Mouse (Mus musculus) urinary bladder, postnatal 36 days (tissue): ENCODE data around the gene Kcne3.

Source experiments
- DNase-seq, 2 experiments: peaks; one replicate each; pipeline ENCODE4 v3.0.0; 2022; ENCODE audit warnings: low spot score in 2 of 2, mixed read lengths in 1 of 2

Gene Kcne3

DNA sequence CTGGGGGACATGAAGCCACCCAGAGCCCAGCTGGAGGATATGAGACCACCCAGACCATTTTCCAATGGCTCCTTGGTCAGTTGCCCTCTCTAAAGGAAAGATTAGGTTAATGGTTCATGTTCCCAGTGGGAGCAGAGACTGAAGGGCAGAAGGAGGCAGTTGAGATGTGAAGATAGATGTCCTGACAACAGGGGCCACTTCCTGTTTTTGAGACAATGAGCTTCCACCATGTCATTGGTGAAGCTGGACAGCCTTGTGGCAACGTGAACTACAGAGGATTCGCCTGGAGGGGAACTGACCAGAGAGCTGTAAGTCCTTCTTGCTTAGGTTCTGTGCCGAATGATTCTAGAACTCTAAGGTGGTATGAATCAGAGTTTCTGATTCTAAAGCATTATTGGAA, at the start of gene Kcne3:
Gene Kcne3 (plus strand): TSS at position 234 of the 400 bp plus-strand sequence.
- DNase-seq, result no peak

GRCm38 (mm10) chr7:100126514-100126913, 49.8 kb upstream of the Kcne3 start:
- DNase-seq, result no peak

- no peak for DNase-seq
Measured at GRCm38 (mm10) chr7:100128262-100129041, 47.9 kb upstream of the Kcne3 start.

- no peak for DNase-seq
Measured at GRCm38 (mm10) chr7:100130592-100130991, 45.7 kb upstream of the Kcne3 start.

- no peak for DNase-seq
Measured at GRCm38 (mm10) chr7:100132379-100132778, 43.9 kb upstream of the Kcne3 start.

- no peak for DNase-seq
Measured at GRCm38 (mm10) chr7:100137038-100137437, 39.3 kb upstream of the Kcne3 start.

- DNase-seq, result no peak
Measured at GRCm38 (mm10) chr7:100138075-100138474, 38.2 kb upstream of the Kcne3 start.

- DNase-seq, result no peak
Measured at GRCm38 (mm10) chr7:100140591-100140990, 35.7 kb upstream of the Kcne3 start.

DNA sequence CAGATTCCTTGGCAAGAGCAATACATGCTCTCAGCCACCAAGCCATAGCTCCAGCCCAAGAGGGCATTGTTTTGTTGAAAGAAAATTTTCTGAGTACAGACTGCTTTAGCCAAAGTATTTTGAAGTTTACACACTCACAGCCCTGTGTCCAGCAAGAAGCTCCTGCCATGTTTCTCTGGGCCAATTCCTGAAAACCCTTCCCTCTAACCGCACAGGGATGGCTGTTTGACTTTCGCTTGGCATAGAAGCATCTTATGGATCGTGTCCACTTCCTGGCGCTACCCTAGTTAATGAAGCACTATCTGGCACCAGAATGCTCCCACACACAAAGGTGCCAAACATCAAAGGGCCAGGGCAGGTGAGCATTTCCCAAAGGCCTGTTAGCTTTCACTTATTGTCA, 27.7 kb upstream of the Kcne3 start:
- no peak for DNase-seq

DNA sequence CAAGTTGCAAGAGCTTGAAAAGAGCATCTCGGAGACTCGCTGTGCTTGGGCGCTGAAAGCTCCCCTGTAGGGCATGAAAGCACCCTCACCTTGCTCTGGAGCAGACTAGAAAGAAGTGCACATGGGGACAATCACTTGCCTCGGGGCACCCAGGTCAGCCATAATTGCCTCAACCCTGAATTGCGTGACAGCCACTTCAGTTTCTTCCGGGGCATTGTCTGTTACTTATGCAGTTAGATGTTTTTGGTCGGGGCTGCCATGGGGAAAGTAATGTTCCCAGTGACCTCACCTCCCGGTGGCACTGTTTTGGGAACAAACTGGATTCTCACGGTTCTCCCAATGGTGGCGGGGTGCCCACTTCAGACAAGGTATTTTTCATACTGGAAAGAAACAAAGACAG, 26.2 kb upstream of the Kcne3 start:
- DNase-seq, result no peak

DNA sequence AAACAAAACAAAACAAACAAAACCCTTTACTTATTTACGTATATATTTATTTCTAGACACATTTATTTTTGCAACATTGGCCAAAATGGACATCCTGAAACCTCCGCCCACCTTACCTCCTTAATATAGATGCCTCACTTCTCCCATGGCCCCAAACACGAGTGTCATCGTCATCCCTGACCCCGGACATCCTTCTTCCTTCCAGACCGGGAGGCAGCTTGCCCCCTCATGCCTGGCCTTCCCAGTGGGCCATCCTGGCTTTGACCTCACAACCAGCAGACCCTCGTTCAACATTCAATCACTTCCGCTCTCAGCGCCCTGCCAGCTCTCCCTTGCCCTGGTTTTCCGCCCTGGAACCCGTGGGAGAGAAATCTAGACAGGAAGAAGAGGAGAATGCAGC, 25.7 kb upstream of the Kcne3 start:
- no peak for DNase-seq

GRCm38 (mm10) chr7:100157669-100158068, 18.6 kb upstream of the Kcne3 start:
- no peak for DNase-seq

GRCm38 (mm10) chr7:100159105-100159841, 17.0 kb upstream of the Kcne3 start, which contains the start of gene Lipt2:
Gene Lipt2, plus strand, starts transcription at chr7:100159277.
- DNase-seq, result peak; percentile 89 to 94

GRCm38 (mm10) chr7:100160006-100160405, 16.3 kb upstream of the Kcne3 start:
- no peak for DNase-seq

DNA sequence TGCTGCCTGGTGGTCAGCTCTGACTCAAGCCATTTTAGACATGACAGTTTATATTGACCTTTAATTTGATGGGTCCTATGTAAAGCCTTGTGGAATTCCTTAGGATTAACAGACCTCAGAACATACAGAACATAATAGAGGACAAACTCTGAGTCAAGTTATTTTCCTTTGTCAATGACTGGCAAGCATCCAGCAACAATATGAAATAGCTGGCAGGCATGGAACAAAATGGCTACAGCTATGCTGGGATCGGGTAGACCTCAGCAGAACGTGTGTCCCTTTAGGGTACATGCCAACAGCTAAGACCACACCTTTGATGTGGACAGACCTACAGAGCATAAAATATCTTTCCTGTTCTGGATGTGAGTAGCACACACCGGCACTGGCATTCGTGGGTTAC, 12.8 kb upstream of the Kcne3 start:
- no peak for DNase-seq

DNA sequence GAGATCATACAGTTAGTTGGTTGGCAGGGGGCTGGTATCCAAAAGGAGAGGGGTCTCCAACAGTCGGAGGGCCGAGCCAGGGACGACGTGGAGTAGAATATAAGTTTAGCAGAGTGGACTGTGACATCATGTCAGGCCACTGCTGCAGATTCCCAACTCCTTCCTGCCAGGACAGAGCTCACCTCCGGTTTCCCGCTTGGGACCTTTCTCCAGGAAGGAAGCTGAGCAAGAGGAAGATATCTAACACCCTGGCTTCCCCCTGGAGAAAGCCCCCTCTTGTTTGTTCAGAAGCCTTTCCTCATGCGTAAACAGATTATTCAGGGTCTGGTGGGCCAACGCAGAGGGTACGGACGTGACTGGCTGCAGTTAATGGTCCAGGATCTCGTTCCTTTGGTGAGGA, 7.6 kb upstream of the Kcne3 start:
- DNase-seq, result no peak

GRCm38 (mm10) chr7:100170756-100171155, 5.5 kb upstream of the Kcne3 start:
- no peak for DNase-seq

- DNase-seq, result peak; percentile 37 to 76
Measured at GRCm38 (mm10) chr7:100178016-100178890, 2.0 kb downstream of the Kcne3 start.

DNA sequence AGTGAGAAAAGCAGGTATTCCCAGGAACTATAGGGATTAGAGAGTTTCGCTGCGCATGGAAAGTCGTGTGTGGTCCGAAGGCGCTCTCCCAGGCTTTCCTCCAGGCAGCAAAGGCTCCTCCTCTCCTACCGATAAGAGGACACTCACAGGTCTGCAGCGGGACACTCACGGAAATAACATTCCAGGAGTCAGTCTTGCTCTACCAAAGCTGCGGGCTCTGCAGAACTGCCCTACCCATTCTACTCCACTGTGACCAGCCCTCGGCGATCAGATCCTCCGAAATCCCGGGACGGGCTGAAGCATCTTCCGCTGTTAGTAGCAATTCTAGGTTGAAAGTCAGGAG, 2.6 kb downstream of the Kcne3 start:
- DNase-seq, result no peak

GRCm38 (mm10) chr7:100179394-100179793, 3.1 kb downstream of the Kcne3 start:
- no peak for DNase-seq

DNA sequence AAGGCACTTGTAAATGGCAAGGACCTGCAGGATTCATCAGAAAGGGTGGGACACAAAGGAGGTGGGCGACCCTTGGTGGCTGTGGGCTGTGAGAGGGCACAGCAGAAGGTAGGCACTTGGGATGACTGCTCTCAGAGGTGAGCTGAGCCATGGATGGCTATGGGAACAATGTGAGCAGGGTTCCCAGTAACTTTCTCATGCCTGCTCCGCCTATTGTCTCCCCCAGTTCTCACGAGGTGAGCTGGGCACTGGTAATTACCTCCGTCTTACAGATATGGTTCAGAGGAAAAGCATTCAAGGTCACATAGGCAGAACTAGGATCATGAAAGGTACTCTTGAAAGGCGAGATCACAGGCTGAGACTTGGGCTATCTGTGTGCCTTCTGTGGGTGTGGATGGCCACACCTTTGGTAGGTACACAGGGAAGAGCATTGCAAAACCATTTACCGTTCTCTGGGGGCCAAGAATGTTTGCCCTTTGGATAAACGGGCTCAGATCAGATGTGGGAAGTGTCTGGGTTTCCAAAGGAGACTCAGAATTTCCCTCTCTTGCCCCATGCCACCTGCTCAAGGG, 3.6 kb downstream of the Kcne3 start:
- DNase-seq, result no peak

DNA sequence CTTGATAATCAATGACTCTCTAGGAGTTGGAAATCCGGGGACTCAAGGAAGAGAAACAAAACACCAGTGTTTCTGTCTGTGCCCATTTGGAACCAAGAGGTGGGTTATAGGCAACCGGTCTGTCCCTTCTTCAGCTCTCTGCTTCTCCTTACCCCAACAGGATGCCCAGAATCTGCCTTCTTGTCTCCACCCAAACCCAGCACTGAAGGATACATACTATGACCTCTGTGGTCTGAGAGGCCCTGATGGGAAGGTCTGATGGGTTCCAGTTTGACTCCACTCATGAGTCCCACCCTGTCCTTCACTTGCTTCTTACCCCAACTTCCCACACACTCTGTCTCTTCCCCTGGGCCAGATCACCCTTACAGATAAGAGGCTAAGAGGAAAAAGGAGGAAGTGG, 4.9 kb downstream of the Kcne3 start:
- no peak for DNase-seq
